ENCODE assay signal across 19 mouse cellular contexts in genomic region chr3:33093646-33094045, GRCm38 (mm10). TPM values are rescaled to one million over a fixed set of nuclear protein-coding genes. Genes with fewer than 3 reads are reported as not detected.
A peak's percentile ranks its signal among the peaks of the same experiment; 100 is the strongest.
DNase-seq lines count a peak whose midpoint lies in the region; ATAC-seq lines count a peak whose summit lies in the region.
"Had no signal": no experiment of that assay in that cellular context is flagged by ENCODE, and none has a peak within 500 bp of the region (broad histone marks: within the 10 kb centered on the region; RNA-seq: fewer than 3 reads in every experiment).

No protein-coding gene starts in this region.

- H3K27ac ChIP-seq in midbrain, embryonic 10.5 days (replicated peaks): peak overlapping the region; percentile 65
- no peak overlapping the region for H3K27ac ChIP-seq in midbrain, embryonic 16.5 days (ENCODE audit: low read length)
- H3K27ac ChIP-seq in hindbrain, embryonic 11.5 days (ENCODE audit: low read depth, low read length): no peak overlapping the region
- H3K27ac ChIP-seq in midbrain, embryonic 14.5 days (replicated peaks; ENCODE audit: low read depth, low read length): no peak overlapping the region
- H3K27ac ChIP-seq: limb, embryonic 10.5 days; liver, embryonic 12.5 days; lung, embryonic 15.5 days had no signal

- H3K4me1 ChIP-seq in midbrain, embryonic 10.5 days: peaks cover 33% of the 10 kb centered on the region
- no peaks in the 10 kb centered on the region for H3K4me1 ChIP-seq in midbrain, embryonic 16.5 days (ENCODE audit: control insufficient read depth, insufficient read depth, low read length)
- no peaks in the 10 kb centered on the region for H3K4me1 ChIP-seq in hindbrain, embryonic 11.5 days (replicated peaks; ENCODE audit: control insufficient read depth, insufficient read depth, low read length)
- H3K4me1 ChIP-seq in midbrain, embryonic 14.5 days (ENCODE audit: control insufficient read depth, insufficient read depth, low read length): peaks cover 5% of the 10 kb centered on the region
- H3K4me1 ChIP-seq: liver, embryonic 12.5 days; lung, embryonic 15.5 days had no signal

- no peak for ATAC-seq in midbrain, embryonic 16.5 days
- peak; percentile 65; the same call in 1 of the 2 replicates for ATAC-seq in hindbrain, embryonic 11.5 days (ENCODE audit: low FRiP score)
- ATAC-seq in midbrain, embryonic 14.5 days (ENCODE audit: low FRiP score, low TSS enrichment): peak; percentile 72; the same call in 1 of the 2 replicates
- ATAC-seq: activated CD4-positive, CD25-positive, alpha-beta regulatory T cell, adult 4 months; CD4-positive, CD25-positive, alpha-beta regulatory T cell, adult 4 months; inflammation-experienced regulatory T-cells, adult 6 months; liver, embryonic 12.5 days had no signal

- H3K4me2 ChIP-seq in midbrain, embryonic 16.5 days (ENCODE audit: low read length): no peak overlapping the region
- H3K4me2 ChIP-seq in hindbrain, embryonic 11.5 days (replicated peaks; ENCODE audit: low read depth, low read length): no peak overlapping the region
- no peak overlapping the region for H3K4me2 ChIP-seq in midbrain, embryonic 14.5 days (ENCODE audit: low read length)
- H3K4me2 ChIP-seq: liver, embryonic 12.5 days; lung, embryonic 15.5 days had no signal

- H3K27me3 ChIP-seq in midbrain, embryonic 10.5 days (ENCODE audit: low read depth, poor library complexity, severe bottlenecking): no peaks in the 10 kb centered on the region
- H3K27me3 ChIP-seq in midbrain, embryonic 16.5 days (ENCODE audit: control insufficient read depth, insufficient read depth, low read depth, low read length): no peaks in the 10 kb centered on the region
- no peaks in the 10 kb centered on the region for H3K27me3 ChIP-seq in hindbrain, embryonic 11.5 days (ENCODE audit: control insufficient read depth, insufficient read depth, low read length)
- no peaks in the 10 kb centered on the region for H3K27me3 ChIP-seq in midbrain, embryonic 14.5 days (ENCODE audit: control insufficient read depth, insufficient read depth, low read length)
- H3K27me3 ChIP-seq: liver, embryonic 12.5 days; lung, embryonic 15.5 days had no signal

- 48% methylated on average over 6 of the region's 6 CpGs for WGBS in midbrain, embryonic 10.5 days
- 39% methylated on average over 6 of the region's 6 CpGs for WGBS in midbrain, embryonic 16.5 days
- WGBS in hindbrain, embryonic 11.5 days: 64% methylated on average over 6 of the region's 6 CpGs
- 22% methylated on average over 6 of the region's 6 CpGs for WGBS in midbrain, embryonic 14.5 days

- H3K4me3 ChIP-seq in midbrain, embryonic 10.5 days: no peak overlapping the region
- H3K4me3 ChIP-seq in midbrain, embryonic 16.5 days (ENCODE audit: low read depth, low read length): no peak overlapping the region
- H3K4me3 ChIP-seq in hindbrain, embryonic 11.5 days (ENCODE audit: low read depth, low read length): no peak overlapping the region
- no peak overlapping the region for H3K4me3 ChIP-seq in midbrain, embryonic 14.5 days (replicated peaks; ENCODE audit: low read depth, low read length)
- H3K4me3 ChIP-seq: limb, embryonic 10.5 days; liver, embryonic 12.5 days; lung, embryonic 15.5 days had no signal

- DNase-seq in midbrain, embryonic 10.5 days (ENCODE audit: low spot score): peak; percentile 20
- DNase-seq in hindbrain, embryonic 11.5 days (ENCODE audit: low spot score): no peak
- DNase-seq in kidney, adult 8-10 months: peak; percentile 9 to 33
- peak; percentile 32 for DNase-seq in midbrain, embryonic 14.5 days
- no peak for DNase-seq in heart, adult 8-10 months (ENCODE audit: low spot score)
- no peak for DNase-seq in c-Kit-positive CD71-positive TER-119-positive erythroid progenitor cells, embryonic 14.5 days (ENCODE audit: low spot score)
- DNase-seq in layer of hippocampus, adult 9-10 months (ENCODE audit: low spot score): no peak
- DNase-seq: adrenal gland, postnatal 36 days; heart, adult 11 months; right cerebral cortex, postnatal 25 days; thymus, postnatal 4 days had no signal

- no peak overlapping the region for H3K9ac ChIP-seq in midbrain, embryonic 16.5 days (ENCODE audit: low read depth, low read length)
- no peak overlapping the region for H3K9ac ChIP-seq in hindbrain, embryonic 11.5 days (ENCODE audit: low read depth, low read length)
- no peak overlapping the region for H3K9ac ChIP-seq in midbrain, embryonic 14.5 days (replicated peaks; ENCODE audit: low read length)
- H3K9ac ChIP-seq: liver, embryonic 12.5 days; lung, embryonic 15.5 days had no signal

- no peaks in the 10 kb centered on the region for H3K36me3 ChIP-seq in midbrain, embryonic 10.5 days
- H3K36me3 ChIP-seq in midbrain, embryonic 16.5 days (ENCODE audit: control insufficient read depth, insufficient read depth, low read length): no peaks in the 10 kb centered on the region
- no peaks in the 10 kb centered on the region for H3K36me3 ChIP-seq in hindbrain, embryonic 11.5 days (ENCODE audit: control insufficient read depth, insufficient read depth, low read length)
- no peaks in the 10 kb centered on the region for H3K36me3 ChIP-seq in midbrain, embryonic 14.5 days (ENCODE audit: control insufficient read depth, insufficient read depth, low read length)
- H3K36me3 ChIP-seq: limb, embryonic 10.5 days; liver, embryonic 12.5 days; lung, embryonic 15.5 days had no signal

- no peaks in the 10 kb centered on the region for H3K9me3 ChIP-seq in midbrain, embryonic 10.5 days (replicated peaks)
- no peaks in the 10 kb centered on the region for H3K9me3 ChIP-seq in midbrain, embryonic 16.5 days (replicated peaks; ENCODE audit: control insufficient read depth, low read length, poor library complexity, severe bottlenecking)
- no peaks in the 10 kb centered on the region for H3K9me3 ChIP-seq in hindbrain, embryonic 11.5 days (ENCODE audit: control insufficient read depth, low read length)
- H3K9me3 ChIP-seq in midbrain, embryonic 14.5 days (ENCODE audit: control insufficient read depth, low read length): no peaks in the 10 kb centered on the region
- H3K9me3 ChIP-seq: limb, embryonic 10.5 days; liver, embryonic 12.5 days; lung, embryonic 15.5 days had no signal

RNA-seq across cellular contexts. Expression of gene Pex5l, which starts 49.4 kb away (rescaled TPM):
- polyA plus RNA-seq in midbrain, embryonic 10.5 days (2016; fragmentation: Nextera tagmentation; extraction: Ambion mirVana): 0.77 and 1.4 TPM in 2 replicates
- 2.1 and 2.9 TPM in 2 replicates for polyA plus RNA-seq in midbrain, embryonic 16.5 days (2015; fragmentation: Nextera tagmentation; extraction: Ambion mirVana)
- 4.5 and 5.2 TPM in 2 replicates for polyA plus RNA-seq in hindbrain, embryonic 11.5 days (2014; fragmentation: Nextera tagmentation; extraction: Ambion mirVana)
- 2.7 and 3.9 TPM in 2 replicates for polyA plus RNA-seq in midbrain, embryonic 14.5 days (2014; fragmentation: Nextera tagmentation; extraction: Ambion mirVana)
- under 1 TPM; 0.11 to 0.66 (median 0.31) TPM for total RNA-seq in heart, adult 8-10 months (2022)
- total RNA-seq: common myeloid progenitor, adult 5-6 weeks had no signal
- polyA plus RNA-seq: activated CD4-positive, CD25-positive, alpha-beta regulatory T cell, adult 4 months; CD4-positive, CD25-positive, alpha-beta regulatory T cell, adult 4 months; inflammation-experienced regulatory T-cells, adult 6 months; liver, embryonic 12.5 days had no signal

Comparison
In these comparisons a context has a peak if more than half of its experiments do, and no peak if none do; other contexts are left out.
1. DNase-seq: peak in midbrain, embryonic 10.5 days (single experiment), kidney, adult 8-10 months (2 of 2) and midbrain, embryonic 14.5 days (single experiment); none in hindbrain, embryonic 11.5 days (single experiment), heart, adult 8-10 months (single experiment), c-Kit-positive CD71-positive TER-119-positive erythroid progenitor cells, embryonic 14.5 days (single experiment) and layer of hippocampus, adult 9-10 months (single experiment).